Mouse (Mus musculus) CH12.LX (cell line): ENCODE measurements around the gene Trim62. TPM values are rescaled to one million over a fixed set of nuclear protein-coding genes. Genes with fewer than 3 reads are reported as not detected.

Experiments
- DNase-seq: peaks from one replicate; pipeline ENCODE4 v3.0.0-alpha.2; 2013; ENCODE audit errors: extremely low read depth
- H3K27ac ChIP-seq: 2 replicates; pipeline ENCODE4 v1.5.1; 2012; ENCODE audit warnings: low read depth, mild to moderate bottlenecking, control low read depth, moderate library complexity; ENCODE audit not compliant: insufficient read depth
- H3K27me3 ChIP-seq: replicated peaks from 2 replicates; pipeline ENCODE3; 2012; ENCODE audit warnings: inconsistent platforms
- H3K36me3 ChIP-seq, 2 experiments: replicated peaks in 1 of 2; 2 replicates each; pipeline versions ENCODE3 to v1.6.1; 2012; ENCODE audit warnings: inconsistent platforms in 1 of 2, low read length in 1 of 2, mild to moderate bottlenecking in 1 of 2, mixed read lengths in 1 of 2, moderate library complexity in 1 of 2; ENCODE audit not compliant: control insufficient read depth in 1 of 2, insufficient read depth in 1 of 2
- H3K4me1 ChIP-seq, 2 experiments: 2 replicates each; pipeline ENCODE4 v1.6.1; 2012; ENCODE audit warnings: inconsistent platforms in 1 of 2, moderate library complexity in 1 of 2; ENCODE audit not compliant: insufficient read depth in 2 of 2, control insufficient read depth in 1 of 2
- H3K4me2 ChIP-seq: 2 replicates; pipeline ENCODE4 v1.6.1; 2012; ENCODE audit warnings: low read depth, mild to moderate bottlenecking, control low read depth; ENCODE audit not compliant: poor library complexity, insufficient read depth, severe bottlenecking
- H3K4me3 ChIP-seq, 3 experiments: fragments of 150-350 bp in 1 of 3; sonication (generic) in 1 of 3; replicated peaks in 1 of 3; 2 replicates each; pipeline versions ENCODE3 to v1.5.1; 2011 to 2012; ENCODE audit warnings: low read depth in 2 of 3, low read length in 2 of 3, mild to moderate bottlenecking in 2 of 3, moderate library complexity in 2 of 3, control low read depth in 1 of 3, improper control_type of control experiment in 1 of 3, inconsistent platforms in 1 of 3, mixed read lengths in 1 of 3; ENCODE audit not compliant: poor library complexity in 1 of 3
- H3K79me2 ChIP-seq: replicated peaks from 2 replicates; pipeline ENCODE4 v1.6.1; 2012; ENCODE audit warnings: mild to moderate bottlenecking, moderate library complexity; ENCODE audit not compliant: control insufficient read depth, poor library complexity, insufficient read depth, severe bottlenecking; ENCODE audit errors: extremely low read depth
- H3K9ac ChIP-seq: 2 replicates; pipeline ENCODE4 v1.6.1; 2012; ENCODE audit warnings: low read depth, mild to moderate bottlenecking, control low read depth, moderate library complexity; ENCODE audit not compliant: insufficient read depth
- H3K9me3 ChIP-seq: replicated peaks from 2 replicates; pipeline ENCODE3; 2012; ENCODE audit warnings: low read length, inconsistent platforms, mixed read lengths
- BHLHE40 ChIP-seq: IDR thresholded peaks from 2 replicates; pipeline ENCODE4 v1.6.1; 2011; ENCODE audit warnings: mild to moderate bottlenecking, low read depth, low read length, improper control_type of control experiment
- CHD1 ChIP-seq: IDR thresholded peaks from 2 replicates; pipeline ENCODE4 v1.6.1; 2012; ENCODE audit warnings: low read depth, low read length, improper control_type of control experiment, inconsistent platforms
- CTCF ChIP-seq, 2 experiments: IDR thresholded peaks in 1 of 2; conservative IDR thresholded peaks in 1 of 2; 2 replicates each; pipeline ENCODE4 v1.5.1; 2011 to 2012; ENCODE audit warnings: low read depth in 2 of 2, low read length in 2 of 2, improper control_type of control experiment in 1 of 2, inconsistent platforms in 1 of 2, mild to moderate bottlenecking in 1 of 2, moderate library complexity in 1 of 2
- E2F4 ChIP-seq: IDR thresholded peaks from 2 replicates; pipeline ENCODE4 v1.6.1; 2011; ENCODE audit warnings: low read depth, low read length, improper control_type of control experiment; ENCODE audit not compliant: insufficient replicate concordance
- EP300 ChIP-seq: IDR thresholded peaks from 2 replicates; pipeline ENCODE4 v1.6.1; 2011; ENCODE audit warnings: low read length, improper control_type of control experiment
- IRF4 ChIP-seq: IDR thresholded peaks from 2 replicates; pipeline ENCODE4 v1.6.1; 2014; ENCODE audit warnings: low read depth, mild to moderate bottlenecking, inconsistent platforms, low read length, improper control_type of control experiment
- JUND ChIP-seq: conservative IDR thresholded peaks from 2 replicates; pipeline ENCODE4 v1.6.1; 2011; ENCODE audit warnings: low read depth, low read length, improper control_type of control experiment
- MAFK ChIP-seq: IDR thresholded peaks from 2 replicates; pipeline ENCODE4 v1.6.1; 2011; ENCODE audit warnings: low read length, improper control_type of control experiment; ENCODE audit not compliant: insufficient replicate concordance
- MAX ChIP-seq: IDR thresholded peaks from 2 replicates; pipeline ENCODE4 v1.6.1; 2011; ENCODE audit warnings: low read length, improper control_type of control experiment
- MAZ ChIP-seq: IDR thresholded peaks from 2 replicates; pipeline ENCODE4 v1.6.1; 2012; ENCODE audit warnings: low read depth, mild to moderate bottlenecking, inconsistent platforms, low read length, improper control_type of control experiment, moderate library complexity
- MEF2A ChIP-seq: IDR thresholded peaks from 2 replicates; pipeline ENCODE4 v1.6.1; 2014; ENCODE audit warnings: low read depth, mild to moderate bottlenecking, inconsistent platforms, low read length, improper control_type of control experiment, borderline replicate concordance
- MYC ChIP-seq: IDR thresholded peaks from 2 replicates; pipeline ENCODE4 v1.6.1; 2011; ENCODE audit warnings: low read depth, mild to moderate bottlenecking, improper control_type of control experiment, low read length
- NELFE ChIP-seq: IDR thresholded peaks from 2 replicates; pipeline ENCODE4 v1.6.1; 2011; ENCODE audit warnings: low read depth, low read length, improper control_type of control experiment
- NRF1 ChIP-seq: IDR thresholded peaks from 2 replicates; pipeline ENCODE4 v1.6.1; 2014; ENCODE audit warnings: low read depth, mild to moderate bottlenecking, inconsistent platforms, low read length, improper control_type of control experiment, moderate library complexity
- PAX5 ChIP-seq: IDR thresholded peaks from 2 replicates; pipeline ENCODE4 v1.6.1; 2012; ENCODE audit warnings: low read length, inconsistent platforms, mixed read lengths
- POLR2A ChIP-seq: IDR thresholded peaks from 2 replicates; pipeline ENCODE4 v1.6.1; 2011; ENCODE audit warnings: low read depth, mild to moderate bottlenecking, improper control_type of control experiment, low read length
- SIN3A ChIP-seq: IDR thresholded peaks from 2 replicates; pipeline ENCODE4 v1.6.1; 2012; ENCODE audit warnings: low read length, improper control_type of control experiment, inconsistent platforms
- TBP ChIP-seq: conservative IDR thresholded peaks from 2 replicates; pipeline ENCODE4 v1.6.1; 2011; ENCODE audit warnings: low read depth, low read length, improper control_type of control experiment
- USF1 ChIP-seq: IDR thresholded peaks from 2 replicates; pipeline ENCODE4 v1.6.1; 2014; ENCODE audit warnings: low read depth, mild to moderate bottlenecking, inconsistent platforms, low read length, improper control_type of control experiment
- USF2 ChIP-seq: conservative IDR thresholded peaks from 2 replicates; pipeline ENCODE4 v1.6.1; 2011; ENCODE audit warnings: low read depth, low read length, improper control_type of control experiment
- ZKSCAN1 ChIP-seq: IDR thresholded peaks from 2 replicates; pipeline ENCODE4 v1.6.1; 2012; ENCODE audit warnings: low read depth, inconsistent platforms, low read length, improper control_type of control experiment, borderline replicate concordance
- ZMIZ1 ChIP-seq: IDR thresholded peaks from 2 replicates; pipeline ENCODE4 v1.6.1; 2012; ENCODE audit warnings: low read depth, mild to moderate bottlenecking, inconsistent platforms, low read length, improper control_type of control experiment
- dilution Hi-C: fragments of 300-500 bp; cut with MboI; formaldehyde crosslinking; loops from 2 replicates; pipeline ENCODE4 v1.14.3; 2020; ENCODE audit warnings: low sequenced_read_pairs; ENCODE audit not compliant: extremely low pct_unique_long_range_greater_than_20kb, extremely low pct_ligation_motif_present
- in situ Hi-C: fragments of 300-500 bp; cut with MboI; formaldehyde crosslinking; loops from 3 replicates; pipeline ENCODE4 v1.14.3; 2019; ENCODE audit warnings: low sequenced_read_pairs, low pct_ligation_motif_present, low pct_unique_long_range_greater_than_20kb, mixed read lengths
- polyA plus RNA-seq: library from polyadenylated mRNA; unstranded; fragments of >175 nt; gene quantifications from 2 replicates; pipeline ENCODE4 v1.2.1, GENCODE M21; 2012; ENCODE audit warnings: low read depth; ENCODE audit not compliant: insufficient read length
- total RNA-seq, 2 experiments: library from RNA; depleted of rRNA; stranded (reverse); fragments of 300-350 nt in 1 of 2; fragments of >200 nt in 1 of 2; gene quantifications; 2 replicates each; pipeline ENCODE4 v1.2.3; 2012 to 2014

Trim62 gene
- total and polyA plus RNA-seq, 3 experiments: 0.40 to 2.7 (median 0.98) TPM

- H3K36me3 ChIP-seq: no peaks in the 10 kb centered on the region
- H3K79me2 ChIP-seq: no peaks in the 10 kb centered on the region
- H3K9ac ChIP-seq: no peak overlapping the region
- no peak overlapping the region for H3K27ac ChIP-seq
- in situ Hi-C loops: loop anchor here (10.0 kb wide), 1 partner anchor 141 kb away; no protein-coding TSS in a partner anchor
- no peak for TF ChIP-seq E2F4
- no peak for TF ChIP-seq EP300
- no peak for TF ChIP-seq NELFE
- TF ChIP-seq CTCF (conservative IDR thresholded peaks at IDR 0.05 in 1 of 2, IDR thresholded peaks at IDR 0.05 in 1 of 2; ENCODE audit: low read depth in 2 of 2, low read length in 2 of 2): no peak
- TF ChIP-seq, all 38 proteins: peak for 0
- H3K4me2 ChIP-seq: no peak overlapping the region
- peaks cover 5 to 14% of the 10 kb centered on the region in 2 experiments; a peak in 3 of 4 replicates for H3K4me1 ChIP-seq
- H3K4me3 ChIP-seq: no peak overlapping the region
- dilution Hi-C loops: no loop called here
- H3K27me3 ChIP-seq: no peaks in the 10 kb centered on the region
- DNase-seq: no peak
- H3K9me3 ChIP-seq: peaks cover 4% of the 10 kb centered on the region
Measured at GRCm38 (mm10) chr4:128855613-128856040, 27.8 kb upstream of the Trim62 start.

GRCm38 (mm10) chr4:128857212-128857611, 26.2 kb upstream of the Trim62 start:
- Histone ChIP-seq H3K36me3 (no peaks in the 10 kb centered on the region), H3K79me2 (no peaks in the 10 kb centered on the region), H3K4me2 (no peak overlapping the region), H3K4me3 (no peak overlapping the region), H3K27me3 (no peaks in the 10 kb centered on the region), H3K27ac (no peak overlapping the region), H3K9me3 (peaks cover 4% of the 10 kb centered on the region), H3K4me1 (peaks cover 5 to 13% of the 10 kb centered on the region in 2 experiments; a peak in 3 of 4 replicates), H3K9ac (no peak overlapping the region)
- in situ Hi-C loops: loop anchor here (10.0 kb wide), 1 partner anchor 142 kb away; no protein-coding TSS in a partner anchor
- no peak for DNase-seq
- TF ChIP-seq PAX5: no peak
- TF ChIP-seq CHD1: no peak
- no peak for TF ChIP-seq MYC
- TF ChIP-seq MAX: no peak
- no peak for TF ChIP-seq MAFK
- TF ChIP-seq JUND: no peak
- TF ChIP-seq IRF4: no peak
- TF ChIP-seq E2F4: no peak
- no peak for TF ChIP-seq USF1
- TF ChIP-seq BHLHE40: no peak
- TF ChIP-seq TBP: no peak
- no peak for TF ChIP-seq ZKSCAN1
- no peak for TF ChIP-seq SIN3A
- no peak for TF ChIP-seq NRF1
- no peak for TF ChIP-seq NELFE
- no peak for TF ChIP-seq USF2
- no peak for TF ChIP-seq MAZ
- TF ChIP-seq ZMIZ1: no peak
- TF ChIP-seq POLR2A: no peak
- no peak for TF ChIP-seq MEF2A
- dilution Hi-C loops: no loop called here
